Mouse (Mus musculus) neutrophil, adult 5-6 weeks (primary cell): ENCODE results near the gene Slc47a2. TPM values are rescaled to one million over a fixed set of nuclear protein-coding genes. Genes with fewer than 3 reads are reported as not detected.

Source experiments
- ATAC-seq: fragments of 151-379, 151-347 bp; 2 replicates; pipeline ENCODE4 v1.8.0; 2017; ENCODE audit warnings: mild to moderate bottlenecking, moderate TSS enrichment; ENCODE audit not compliant: insufficient number of reproducible peaks, poor library complexity, low FRiP score, severe bottlenecking; ENCODE audit errors: extremely low read depth
- total RNA-seq: library from RNA; stranded (forward); fragments of 200-1000 nt; gene quantifications from 2 replicates; pipeline ENCODE4 v1.2.3, GENCODE M21; 2017

Slc47a2 gene
- not detected in 2 replicates for total RNA-seq

GRCm38 (mm10) chr11:61342505-61343420, at the start of gene Slc47a2:
Gene Slc47a2 (minus strand): TSS chr11:61342860.
- ATAC-seq = no peak

- ATAC-seq = no peak
These were observed 46.3 kb upstream of the Slc47a2 start for GRCm38 (mm10) chr11:61388936-61389335.

- ATAC-seq = no peak
These were observed 45.4 kb upstream of the Slc47a2 start for GRCm38 (mm10) chr11:61388012-61388411.

- ATAC-seq = no peak
These were observed 44.6 kb upstream of the Slc47a2 start for GRCm38 (mm10) chr11:61387233-61387632.

- no peak for ATAC-seq
These were observed 43.1 kb upstream of the Slc47a2 start for GRCm38 (mm10) chr11:61385725-61386124.

- ATAC-seq = no peak
These were observed 38.6 kb upstream of the Slc47a2 start for GRCm38 (mm10) chr11:61381272-61381671.

- ATAC-seq = no peak
These were observed 36.0 kb upstream of the Slc47a2 start for GRCm38 (mm10) chr11:61378651-61379050.

GRCm38 (mm10) chr11:61377881-61378613, 35.4 kb upstream of the Slc47a2 start, which contains the start of gene Slc47a1:
Gene Slc47a1 (minus strand): TSS chr11:61378345.
- ATAC-seq = no peak

- no peak for ATAC-seq
These were observed 26.0 kb upstream of the Slc47a2 start for GRCm38 (mm10) chr11:61368668-61369067.

- ATAC-seq = no peak
These were observed 24.0 kb upstream of the Slc47a2 start for GRCm38 (mm10) chr11:61366517-61367273.

- ATAC-seq = no peak
These were observed 23.3 kb upstream of the Slc47a2 start for GRCm38 (mm10) chr11:61365938-61366337.

- no peak for ATAC-seq
These were observed 21.4 kb upstream of the Slc47a2 start for GRCm38 (mm10) chr11:61364096-61364495.

- no peak for ATAC-seq
These were observed 19.0 kb upstream of the Slc47a2 start for GRCm38 (mm10) chr11:61361515-61362190.

GRCm38 (mm10) chr11:61356600-61356999, 13.9 kb upstream of the Slc47a2 start:
- no peak for ATAC-seq

GRCm38 (mm10) chr11:61356111-61356510, 13.5 kb upstream of the Slc47a2 start:
- no peak for ATAC-seq

GRCm38 (mm10) chr11:61355351-61355750, 12.7 kb upstream of the Slc47a2 start:
- ATAC-seq = no peak

GRCm38 (mm10) chr11:61354346-61354745, 11.7 kb upstream of the Slc47a2 start:
- no peak for ATAC-seq

- no peak for ATAC-seq
These were observed 10.4 kb upstream of the Slc47a2 start for GRCm38 (mm10) chr11:61353038-61353437.
